Mouse (Mus musculus) brain, embryonic 18.5 days (tissue): ENCODE measurements at regions not wholly inside any gene's neighbourhood (a gene's known extent, or its start where the extent isn't known, plus 50 kb on each side); places are given as distances from the start of the nearest gene placed in this dataset.

Source experiments
- DNase-seq: peaks from one replicate; pipeline ENCODE4 v3.0.0-alpha.2; 2012; ENCODE audit warnings: low read depth, low spot score

DNA sequence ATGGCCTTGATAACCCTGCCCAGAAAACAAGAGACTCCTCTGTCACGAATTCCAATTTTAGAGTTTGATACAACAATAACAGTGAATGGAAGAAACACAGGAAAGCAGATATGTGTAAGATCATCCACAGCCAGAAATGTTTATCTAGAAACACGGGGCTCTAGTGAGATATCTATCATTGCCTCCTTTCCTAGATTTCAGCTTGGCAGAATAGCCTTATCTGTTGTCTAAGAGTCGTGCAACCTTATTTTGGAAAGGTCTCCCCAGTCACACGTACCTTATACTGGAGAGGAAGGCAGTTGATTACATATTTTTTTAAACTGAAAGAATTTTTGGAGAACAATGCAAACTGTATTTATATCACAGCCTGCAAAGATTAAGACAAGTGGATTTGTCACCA, 61.6 kb downstream of the Gm10295 start:
- DNase-seq = no peak

DNA sequence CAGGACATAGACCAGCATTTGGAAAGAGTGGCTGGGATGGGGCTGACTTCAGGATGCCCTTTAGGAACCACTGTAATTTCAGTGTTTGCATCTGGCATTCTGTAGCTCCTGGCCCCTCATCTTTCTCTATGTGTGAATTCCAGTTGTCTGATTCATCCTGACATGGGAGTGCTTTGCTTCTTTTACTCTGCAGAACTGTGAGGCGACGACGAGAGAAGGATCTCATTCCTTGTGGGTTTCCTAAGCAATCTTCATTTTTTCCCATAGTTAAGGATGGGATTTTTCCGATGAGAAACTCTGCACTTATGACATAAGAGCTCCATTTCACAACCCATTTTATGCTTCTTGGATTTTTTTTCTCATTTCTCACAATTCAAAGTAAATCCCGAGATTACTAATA, 62.0 kb downstream of the Gm10295 start:
- no peak for DNase-seq

DNA sequence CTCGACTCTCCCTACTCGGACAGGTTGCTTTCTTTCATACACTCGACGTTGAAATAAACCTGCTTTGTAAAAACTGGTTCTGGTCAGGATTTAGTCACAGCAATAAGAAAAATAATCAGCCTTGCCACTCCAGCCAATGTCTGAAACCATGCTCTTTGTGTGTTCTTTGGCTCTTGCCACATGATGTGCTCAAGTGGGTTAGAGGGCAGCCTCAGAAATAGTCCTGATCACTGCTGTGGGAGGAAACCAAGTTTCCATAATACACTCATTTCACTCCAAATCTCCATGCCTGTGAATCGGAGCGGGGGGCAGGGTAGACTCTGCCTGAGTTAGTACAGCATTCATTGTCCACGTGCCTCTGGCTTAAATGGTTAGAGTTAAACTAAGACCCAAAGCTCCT, 63.8 kb downstream of the Gm10295 start:
- DNase-seq = no peak

DNA sequence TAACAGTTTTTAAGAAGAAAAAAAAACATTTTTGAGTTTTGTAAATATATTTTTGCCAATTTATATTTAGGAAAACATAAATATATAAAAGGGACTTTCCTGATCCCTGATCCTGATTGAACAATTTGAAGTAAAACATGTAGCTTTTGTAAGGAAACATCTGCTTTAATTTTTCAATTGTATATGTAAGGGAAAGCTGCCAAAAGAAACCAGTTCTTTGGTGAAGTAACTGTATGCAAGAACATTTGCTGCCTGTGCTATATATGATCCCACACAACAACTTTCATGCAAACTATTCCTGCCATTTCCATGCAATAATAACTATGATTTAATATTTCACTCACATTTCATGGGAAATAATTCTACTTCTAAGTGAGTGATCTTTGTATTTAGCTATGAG, 67.0 kb downstream of the Gm10295 start:
- DNase-seq = no peak

DNA sequence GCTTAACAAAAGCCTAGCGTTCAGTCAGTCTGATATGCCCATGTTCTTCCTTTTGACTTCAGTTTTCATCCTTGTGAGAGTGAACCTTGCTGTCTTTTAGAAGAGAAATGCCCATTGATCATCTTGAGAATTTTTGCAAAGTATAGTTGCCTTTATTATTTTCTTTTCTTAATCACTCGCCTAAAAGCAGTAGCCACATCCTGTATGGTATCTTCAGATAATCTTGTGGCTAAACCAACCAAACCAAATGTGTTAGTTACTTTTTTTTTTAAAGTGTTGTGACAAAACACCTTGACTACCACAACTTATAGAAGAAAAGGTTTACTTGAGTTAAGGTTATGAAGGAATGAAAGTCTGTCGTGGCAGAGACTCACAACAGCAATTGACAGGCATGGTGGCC, 67.9 kb downstream of the Gm10295 start:
- no peak for DNase-seq

DNA sequence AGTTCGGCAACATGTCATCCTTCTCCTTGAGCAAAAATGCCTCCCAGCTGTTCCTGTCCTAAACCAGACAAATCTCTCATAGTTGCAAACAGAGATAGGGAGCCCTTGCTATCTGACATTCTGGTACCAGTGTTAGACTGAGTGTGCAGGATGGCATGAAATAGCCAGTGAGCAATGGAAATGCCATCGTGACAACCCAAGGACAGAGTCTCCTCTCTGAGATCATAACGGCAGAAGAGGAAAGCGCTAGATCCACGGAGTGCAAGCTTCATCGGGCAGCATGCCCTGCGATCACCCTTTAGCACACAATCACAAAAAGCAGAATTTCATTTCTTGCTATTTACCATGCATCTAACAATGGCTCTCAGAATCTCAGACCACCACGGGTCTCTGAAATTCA, 85.2 kb downstream of the Gm10295 start:
- no peak for DNase-seq

DNA sequence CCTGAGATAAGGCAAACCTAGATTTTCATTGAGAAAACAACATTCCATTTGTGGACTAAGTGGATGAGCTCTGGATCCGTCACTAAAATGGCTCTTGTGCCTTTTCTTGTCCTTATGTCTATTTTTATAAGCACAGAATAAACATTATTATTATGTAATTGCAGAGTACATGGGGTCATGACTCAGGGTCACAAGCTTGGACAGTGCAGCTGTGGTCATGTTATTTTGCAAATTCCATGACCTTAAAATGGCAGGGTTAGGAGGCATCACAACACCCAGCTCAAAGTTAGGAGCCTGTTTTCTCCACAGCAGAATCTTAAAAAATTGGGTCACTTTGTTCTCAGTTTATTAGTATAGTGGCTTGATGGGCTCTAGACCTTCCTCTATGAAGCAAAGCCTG, 87.2 kb downstream of the Gm10295 start:
- DNase-seq = no peak

DNA sequence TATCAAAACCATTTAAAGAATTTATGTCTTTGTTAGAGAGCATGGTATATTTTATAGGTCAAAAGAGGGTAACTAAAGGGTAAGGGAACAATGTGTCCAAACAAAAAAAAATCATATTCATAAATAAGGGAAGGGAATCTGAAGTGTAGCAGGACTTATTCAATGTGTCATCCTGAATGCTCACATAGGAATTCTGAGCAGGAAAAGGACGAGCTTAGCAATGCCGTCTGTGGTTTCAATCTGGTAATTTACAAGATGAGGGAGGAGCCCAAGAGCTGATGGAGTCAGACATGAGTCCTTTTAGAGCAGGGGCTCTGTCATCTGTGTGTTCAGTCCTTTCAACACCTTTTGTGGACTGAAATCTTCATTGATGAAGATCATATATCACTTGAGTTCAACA, 101.6 kb downstream of the Gm10295 start:
- no peak for DNase-seq

DNA sequence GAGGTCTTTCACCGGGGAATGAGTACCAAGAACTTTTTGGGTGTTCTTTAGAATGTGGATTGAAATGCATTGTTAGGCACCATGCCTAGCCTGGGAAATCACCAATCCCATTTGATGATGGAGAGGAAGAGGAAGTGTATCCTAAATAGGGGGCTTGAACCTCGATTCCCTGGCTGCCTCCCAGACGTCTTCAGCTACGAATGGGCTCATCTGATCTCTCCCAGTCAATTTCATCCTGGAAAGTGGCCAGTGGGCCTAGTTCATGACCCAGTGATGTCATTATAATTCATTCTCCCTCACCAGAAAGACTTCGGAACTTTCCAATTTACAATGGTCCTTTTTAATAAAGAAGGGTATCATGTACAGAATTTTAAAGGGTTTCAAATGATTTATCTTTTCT, 102.1 kb downstream of the Gm10295 start:
- no peak for DNase-seq

DNA sequence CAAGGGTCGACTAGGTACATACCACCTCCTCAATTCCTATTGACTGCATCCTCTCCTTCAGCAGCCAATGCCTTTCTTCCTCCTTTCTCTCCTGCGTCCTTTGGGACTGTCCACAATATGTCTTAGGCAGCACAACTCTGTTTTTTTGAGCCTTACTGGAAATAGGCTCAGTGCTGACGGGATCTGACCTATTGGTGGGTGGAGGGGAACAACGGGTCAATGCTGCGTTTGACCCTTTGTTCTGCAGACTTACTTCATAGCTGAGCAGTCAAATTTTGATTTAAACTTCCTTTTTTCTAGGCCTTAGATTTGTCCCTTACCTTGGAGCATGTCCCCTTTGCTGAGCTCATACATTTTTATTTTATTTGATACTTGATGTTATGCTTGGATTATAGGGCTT, 103.4 kb downstream of the Gm10295 start:
- DNase-seq = no peak

DNA sequence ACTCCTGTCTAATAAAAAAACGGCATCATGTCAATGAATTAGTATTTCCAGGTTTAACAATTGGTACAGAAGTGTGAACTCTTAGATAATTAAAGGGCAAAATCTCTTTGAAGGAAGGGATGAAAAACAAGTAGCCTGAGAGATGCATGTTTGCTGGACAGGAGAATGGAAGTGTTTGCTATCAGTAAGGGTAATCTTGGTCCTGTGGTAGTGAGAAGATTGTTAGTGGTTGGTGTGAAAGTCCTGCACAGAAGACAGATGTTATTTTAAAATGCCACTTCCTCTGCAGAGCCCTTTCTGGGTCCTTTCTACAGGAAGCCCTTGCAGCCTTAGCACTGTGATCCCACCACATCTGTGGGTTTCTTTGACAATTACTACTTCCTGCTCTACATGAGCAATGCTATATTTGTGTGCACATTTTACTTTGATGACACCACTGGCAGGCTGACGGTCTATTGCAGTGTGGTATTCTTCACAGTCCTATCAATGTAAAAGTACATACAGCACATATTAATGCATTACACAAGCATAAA, 108.8 kb downstream of the Gm10295 start:
- no peak for DNase-seq

DNA sequence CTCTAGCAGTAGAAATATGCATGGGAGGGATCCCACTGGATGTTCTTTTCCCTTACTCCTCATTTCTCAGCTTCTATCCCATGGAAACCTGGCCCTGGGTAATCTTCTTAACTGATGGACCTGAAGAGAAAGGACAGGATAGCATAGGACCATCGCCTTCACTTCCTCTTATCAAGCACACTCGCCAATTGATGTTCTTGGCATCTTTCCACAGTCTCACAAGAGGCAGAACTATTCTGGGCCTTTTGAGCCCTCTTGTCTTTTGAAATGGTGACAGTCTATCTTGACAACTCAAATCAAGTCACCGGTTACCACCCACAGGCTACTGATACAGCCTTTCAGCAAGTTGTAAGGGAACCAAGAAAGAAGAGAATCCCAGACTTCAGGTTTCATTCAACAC, 112.1 kb downstream of the Gm10295 start:
- no peak for DNase-seq

DNA sequence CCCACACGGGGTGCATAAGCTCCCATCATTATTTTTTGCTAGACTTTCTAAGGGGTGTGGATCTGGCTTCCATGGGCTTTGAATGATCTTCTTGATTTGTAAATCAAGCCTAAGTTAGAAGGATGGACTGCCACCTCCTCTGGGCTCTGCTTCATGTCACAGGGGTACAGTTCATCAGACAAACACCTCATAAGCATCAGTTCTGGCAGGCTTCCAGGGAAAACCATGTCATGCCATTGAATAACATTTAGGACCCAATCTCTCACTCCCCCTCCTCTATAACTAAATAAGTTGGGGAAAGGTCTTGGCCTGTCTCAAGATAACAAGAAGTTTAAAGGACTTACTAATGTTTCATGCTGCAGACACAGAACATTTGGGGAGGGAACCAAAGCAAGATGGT, 115.0 kb downstream of the Gm10295 start:
- DNase-seq = no peak

DNA sequence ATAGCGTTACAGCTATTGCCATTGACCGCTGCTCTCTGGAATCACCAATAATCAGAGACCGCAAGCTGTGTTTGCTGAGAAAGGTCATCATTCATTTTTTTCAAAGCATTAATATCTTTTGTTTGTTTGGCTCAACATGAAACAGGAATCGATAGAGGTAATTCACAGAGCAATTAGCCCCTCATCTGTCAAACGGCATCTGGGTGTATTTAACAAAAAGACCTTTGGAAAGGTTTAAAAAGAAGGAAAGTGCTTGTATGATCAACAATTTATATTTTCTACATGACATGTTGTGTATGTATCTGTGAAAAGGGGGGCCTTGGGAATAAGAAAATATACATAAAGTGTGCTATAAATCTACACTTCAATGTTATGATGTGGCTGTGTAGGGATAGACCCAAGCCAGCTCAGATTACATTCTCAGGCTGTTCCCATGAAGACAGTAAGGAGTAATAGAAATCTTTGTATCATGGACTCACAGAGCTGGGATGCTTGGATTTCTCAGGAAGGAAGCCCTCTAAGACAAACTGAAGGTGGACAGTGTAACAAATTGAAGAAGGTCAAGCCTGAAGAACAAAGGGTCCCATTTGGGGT, 117.0 kb downstream of the Gm10295 start:
- no peak for DNase-seq

DNA sequence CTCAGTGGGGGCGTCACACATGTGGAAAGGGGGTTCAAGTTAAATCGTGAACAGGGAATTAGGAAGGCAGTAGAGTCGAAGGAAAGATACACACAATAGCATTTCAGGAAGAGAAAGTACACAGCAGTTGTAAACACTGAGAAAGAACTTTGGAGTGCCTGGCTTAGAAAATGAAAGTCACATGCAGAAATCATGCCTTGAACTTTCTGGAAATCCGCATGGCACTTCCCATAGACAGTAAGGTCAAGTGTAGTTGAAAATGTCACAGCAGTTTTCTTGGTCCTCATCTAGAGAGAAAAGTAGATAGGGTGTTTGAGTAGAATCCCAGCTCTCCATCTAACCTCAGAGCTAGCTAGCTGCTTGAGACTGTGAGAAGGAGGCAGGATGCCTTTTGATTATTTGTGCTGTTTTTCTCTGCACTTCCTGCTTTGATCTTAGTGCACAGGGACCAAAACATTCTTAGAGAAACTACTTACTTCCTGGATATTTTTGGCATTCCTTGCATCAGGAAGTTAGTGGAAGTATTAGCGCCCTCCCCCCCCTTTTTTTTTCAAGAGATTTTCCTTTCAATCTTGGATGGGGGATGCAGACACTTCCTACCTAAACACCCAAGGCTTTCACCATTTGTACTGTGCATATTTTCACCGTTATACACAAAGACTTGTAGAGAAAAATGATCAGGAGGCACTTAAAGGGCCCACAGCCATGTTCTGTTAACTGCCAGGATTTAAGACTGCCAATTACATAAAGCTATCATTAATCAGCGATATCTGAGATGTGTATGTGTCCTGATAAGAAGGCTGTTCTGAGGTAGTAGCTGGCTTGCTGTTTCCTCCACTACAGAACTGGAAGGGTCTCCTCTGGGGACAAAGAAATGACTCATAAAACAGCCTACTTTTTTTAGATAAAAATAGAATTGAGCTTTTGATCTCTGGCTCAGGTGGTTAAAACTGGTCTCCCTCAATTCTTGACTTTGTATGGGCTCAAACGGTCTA, 118.2 kb downstream of the Gm10295 start:
- DNase-seq = no peak

DNA sequence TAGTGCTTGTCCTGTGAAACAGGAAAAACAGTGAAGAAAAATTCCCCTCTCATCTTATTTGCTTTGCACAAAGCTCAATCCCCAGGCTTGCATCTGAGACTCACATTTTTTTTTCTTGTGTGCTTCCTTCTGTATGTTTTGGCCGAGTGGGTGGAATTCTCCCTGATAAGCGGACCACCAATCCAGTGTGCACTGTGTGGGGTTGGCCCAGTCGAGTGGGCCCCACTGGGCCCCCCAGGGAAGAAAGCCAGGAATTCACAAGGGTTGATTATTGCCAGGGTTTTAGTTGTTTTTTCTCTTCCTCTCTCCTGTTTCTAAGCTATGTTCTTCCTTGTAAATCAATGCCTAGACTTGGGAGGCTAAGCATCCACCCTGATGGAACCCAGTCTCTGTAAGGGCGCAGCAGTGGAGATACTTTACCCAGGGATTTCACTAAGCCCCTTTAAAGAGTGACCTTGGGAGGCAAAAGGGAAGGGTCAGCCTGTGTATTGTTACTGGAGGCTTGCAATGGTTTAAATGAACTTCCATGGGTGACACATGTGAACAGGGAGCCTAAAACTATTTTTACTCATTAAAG, 120.3 kb downstream of the Gm10295 start:
- DNase-seq = no peak

DNA sequence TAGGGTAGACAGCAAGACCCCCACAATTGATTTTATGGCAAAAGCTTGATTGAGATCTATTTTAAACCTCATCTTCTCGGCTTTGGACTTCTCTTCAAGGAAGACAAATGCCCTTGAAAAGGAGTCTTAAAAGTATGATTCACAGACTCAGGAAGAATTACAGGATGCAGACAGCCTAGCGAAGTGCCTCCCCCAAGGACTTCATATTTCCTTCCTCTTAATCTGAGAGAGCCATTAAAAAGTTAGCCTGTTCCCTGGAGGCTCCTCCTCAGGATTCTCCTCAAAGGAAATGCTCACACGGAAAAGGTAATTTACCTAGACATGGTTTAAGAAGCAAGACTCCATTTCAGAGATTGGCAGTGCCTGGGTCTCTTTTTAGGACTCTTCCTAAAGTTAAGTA, 122.1 kb downstream of the Gm10295 start:
- DNase-seq = no peak

DNA sequence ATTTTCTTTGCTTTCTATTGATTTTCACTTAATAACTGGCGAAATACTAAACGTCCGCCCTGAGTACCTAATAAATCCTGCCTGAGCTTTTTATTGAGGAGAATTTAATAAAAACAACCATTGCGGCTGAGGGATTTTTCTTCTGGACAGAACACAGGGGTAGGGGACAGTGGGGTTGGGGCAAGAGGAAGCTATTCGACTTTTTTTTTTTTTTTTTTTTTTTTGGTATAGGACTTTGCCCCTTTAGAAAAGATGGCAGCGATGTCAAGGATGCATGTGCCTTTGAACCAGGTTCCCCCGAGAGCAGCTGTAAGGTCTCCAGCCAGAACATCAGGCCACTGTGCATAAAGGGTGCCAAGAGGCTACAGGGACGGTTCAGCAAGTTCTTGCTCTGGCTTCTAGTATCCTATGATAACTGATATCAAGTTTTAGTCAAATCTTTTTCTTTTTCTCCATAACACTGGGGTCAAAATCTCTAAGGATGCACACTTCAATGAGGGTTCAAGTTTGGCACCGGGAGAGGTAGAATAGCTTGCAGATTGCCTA, 126.9 kb downstream of the Gm10295 start:
- DNase-seq = no peak

DNA sequence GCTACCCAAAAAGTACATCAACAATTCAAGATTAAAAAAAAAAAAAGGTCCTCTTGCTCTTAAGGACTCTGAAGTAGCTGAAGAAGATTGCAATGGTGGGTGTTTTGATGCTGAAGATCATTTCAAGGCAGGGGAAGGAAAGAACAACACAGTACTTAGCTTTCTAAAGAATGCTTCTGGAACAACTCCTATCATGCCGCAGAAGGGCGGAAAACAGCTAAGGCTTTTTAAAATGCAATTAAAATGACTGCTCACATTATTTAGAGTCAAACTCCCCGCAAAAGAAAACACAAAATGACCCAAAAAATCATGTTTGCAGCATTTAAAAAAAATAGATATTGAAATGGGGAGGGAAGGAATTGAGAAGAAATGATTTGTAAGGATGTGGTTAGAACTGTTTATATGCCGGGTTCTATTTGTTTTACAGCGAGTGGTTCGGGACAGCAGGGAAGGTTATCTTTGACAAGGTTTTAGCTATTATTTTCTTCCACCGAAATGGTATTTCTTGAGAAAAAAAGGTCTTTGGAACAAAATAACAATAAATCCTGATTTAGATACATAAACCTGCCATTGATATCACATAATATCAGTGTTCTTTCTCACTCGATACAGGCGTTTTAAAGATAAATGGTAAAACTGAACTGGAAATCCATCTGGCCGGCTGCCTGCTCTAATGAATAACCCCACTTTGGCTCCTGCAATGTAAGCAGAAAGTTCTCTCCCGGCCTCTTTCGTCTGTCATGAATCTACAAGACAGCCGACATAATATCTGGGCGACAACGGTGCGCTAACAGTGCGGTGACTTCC, 127.6 kb downstream of the Gm10295 start:
- DNase-seq = no peak

DNA sequence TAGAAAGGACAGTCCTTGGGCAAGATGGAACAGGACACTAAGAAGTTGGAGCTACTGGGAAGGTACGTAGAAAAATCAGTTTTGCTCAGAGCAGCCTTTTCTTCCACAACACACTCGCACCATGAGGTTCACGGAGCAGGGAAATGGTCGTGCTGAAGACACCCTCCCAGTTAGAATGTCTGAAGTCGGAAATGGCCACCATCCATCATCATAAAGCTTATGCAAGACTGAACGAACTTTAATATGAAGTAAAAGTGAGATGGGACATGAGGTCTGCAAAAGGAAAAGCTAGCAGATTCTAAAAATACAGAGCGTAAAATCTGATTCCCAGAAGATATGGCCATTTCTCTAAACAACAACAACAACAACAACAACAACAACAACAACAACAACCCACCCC, 133.9 kb downstream of the Gm10295 start:
- DNase-seq = no peak

DNA sequence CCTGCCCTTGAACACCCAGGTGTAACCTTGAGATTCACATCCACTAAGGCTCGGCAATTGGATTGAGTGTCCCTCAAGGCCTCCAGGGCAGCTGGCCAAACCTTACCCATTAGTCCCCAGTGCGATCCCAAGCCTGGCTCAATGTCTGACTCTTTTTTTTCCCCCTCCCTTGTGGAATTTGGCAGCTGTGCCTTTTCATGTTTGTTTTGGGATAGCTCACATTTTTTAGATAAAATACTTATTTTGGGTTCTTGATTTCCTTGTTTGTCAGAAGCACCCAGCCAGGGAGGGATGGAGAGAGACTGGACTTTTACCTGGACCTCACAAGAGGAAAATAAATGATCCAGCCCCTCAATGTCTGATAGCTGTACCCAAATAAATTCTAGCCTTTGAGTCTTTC, 134.5 kb downstream of the Gm10295 start:
- no peak for DNase-seq
